Mouse (Mus musculus): ENCODE data around the gene Ipo11.

Gene Ipo11

GRCm38 (mm10) chr13:106817066-106817465 is 119.7 kb downstream of the Ipo11 start:
- DNase-seq (ENCODE audit: low spot score in 2 of 2): no peak

- DNase-seq (ENCODE audit: low spot score in 2 of 2): no peak
Measured at GRCm38 (mm10) chr13:106813519-106813918, 123.2 kb downstream of the Ipo11 start.

GRCm38 (mm10) chr13:106813087-106813486 is 123.7 kb downstream of the Ipo11 start:
- no peak for DNase-seq (ENCODE audit: low spot score in 2 of 2)

GRCm38 (mm10) chr13:106810156-106810555 is 126.6 kb downstream of the Ipo11 start:
- no peak for DNase-seq (ENCODE audit: low spot score in 2 of 2)

GRCm38 (mm10) chr13:106808821-106809220 is 127.9 kb downstream of the Ipo11 start:
- DNase-seq (ENCODE audit: low spot score in 2 of 2): no peak

- DNase-seq (ENCODE audit: low spot score in 2 of 2): no peak
Measured at GRCm38 (mm10) chr13:106808315-106808714, 128.4 kb downstream of the Ipo11 start.

- DNase-seq (ENCODE audit: low spot score in 2 of 2): no peak
Measured at GRCm38 (mm10) chr13:106807303-106807702, 129.5 kb downstream of the Ipo11 start.

GRCm38 (mm10) chr13:106805146-106805545 is 131.6 kb downstream of the Ipo11 start:
- no peak for DNase-seq (ENCODE audit: low spot score in 2 of 2)

GRCm38 (mm10) chr13:106798026-106798425 is 138.7 kb downstream of the Ipo11 start:
- no peak for DNase-seq (ENCODE audit: low spot score in 2 of 2)

GRCm38 (mm10) chr13:106788817-106789216 is 147.9 kb downstream of the Ipo11 start:
- DNase-seq (ENCODE audit: low spot score in 2 of 2): no peak

GRCm38 (mm10) chr13:106768807-106769206 is 168.0 kb downstream of the Ipo11 start:
- no peak for DNase-seq (ENCODE audit: low spot score in 2 of 2)

- no peak for DNase-seq (ENCODE audit: low spot score in 2 of 2)
Measured at GRCm38 (mm10) chr13:106762611-106763010, 174.1 kb downstream of the Ipo11 start.

- no peak for DNase-seq (ENCODE audit: low spot score in 2 of 2)
Measured at GRCm38 (mm10) chr13:106761661-106762060, 175.1 kb downstream of the Ipo11 start.

GRCm38 (mm10) chr13:106760232-106760875 is 176.4 kb downstream of the Ipo11 start:
- DNase-seq (ENCODE audit: low spot score in 2 of 2): peak in 1 of 2 experiments; percentile 2

GRCm38 (mm10) chr13:106755892-106756291 is 180.9 kb downstream of the Ipo11 start:
- DNase-seq (ENCODE audit: low spot score in 2 of 2): no peak

GRCm38 (mm10) chr13:106754216-106754615 is 182.5 kb downstream of the Ipo11 start:
- no peak for DNase-seq (ENCODE audit: low spot score in 2 of 2)

- DNase-seq (ENCODE audit: low spot score in 2 of 2): no peak
Measured at GRCm38 (mm10) chr13:106751951-106752350, 184.8 kb downstream of the Ipo11 start.

- no peak for DNase-seq (ENCODE audit: low spot score in 2 of 2)
Measured at GRCm38 (mm10) chr13:106746823-106747222, 189.9 kb downstream of the Ipo11 start.

- no peak for DNase-seq (ENCODE audit: low spot score in 2 of 2)
Measured at GRCm38 (mm10) chr13:106745201-106745600, 191.6 kb downstream of the Ipo11 start.

All from urinary bladder, postnatal 36 days (tissue).